Mouse (Mus musculus) heart, embryonic 11.5 days (tissue): Measurements from ENCODE around the gene S100a5. TPM values are rescaled to one million over a fixed set of nuclear protein-coding genes. Genes with fewer than 3 reads are reported as not detected.

Source experiments
- ATAC-seq: fragments of 200-750 bp; cut with Nextera tagmentation; replicated peaks from 2 replicates; pipeline ENCODE4 v1.8.0; 2017; ENCODE audit warnings: moderate library complexity; ENCODE audit not compliant: insufficient number of reproducible peaks, low FRiP score, low TSS enrichment
- H3K27ac ChIP-seq: fragments of 300-500 bp; sonication (generic); 2 replicates; pipeline ENCODE4 v1.5.1; 2014; ENCODE audit warnings: mild to moderate bottlenecking, low read depth, low read length
- H3K27me3 ChIP-seq: fragments of 300-500 bp; sonication (generic); 2 replicates; pipeline ENCODE4 v1.6.1; 2014; ENCODE audit warnings: mild to moderate bottlenecking, low read length, mixed read lengths; ENCODE audit not compliant: control insufficient read depth, insufficient read depth
- H3K36me3 ChIP-seq: fragments of 300-500 bp; sonication (generic); 2 replicates; pipeline ENCODE4 v1.6.1; 2014; ENCODE audit warnings: mild to moderate bottlenecking, low read length, moderate library complexity, mixed read lengths; ENCODE audit not compliant: control insufficient read depth, insufficient read depth
- H3K4me1 ChIP-seq: fragments of 300-500 bp; sonication (generic); 2 replicates; pipeline ENCODE4 v1.6.1; 2014; ENCODE audit warnings: low read length; ENCODE audit not compliant: control insufficient read depth, insufficient read depth
- H3K4me2 ChIP-seq: fragments of 300-500 bp; sonication (generic); 2 replicates; pipeline ENCODE4 v1.6.1; 2014; ENCODE audit warnings: mild to moderate bottlenecking, moderate library complexity
- H3K4me3 ChIP-seq: fragments of 300-500 bp; sonication (generic); 2 replicates; pipeline ENCODE4 v1.5.1; 2014; ENCODE audit warnings: low read depth, low read length
- H3K9ac ChIP-seq: fragments of 300-500 bp; sonication (generic); 2 replicates; pipeline ENCODE4 v1.6.1; 2014; ENCODE audit warnings: mild to moderate bottlenecking, low read depth, low read length, moderate library complexity
- H3K9me3 ChIP-seq: fragments of 300-500 bp; sonication (generic); replicated peaks from 2 replicates; pipeline ENCODE4 v1.6.1; 2016; ENCODE audit warnings: low read length; ENCODE audit not compliant: control insufficient read depth
- WGBS: fragments of 180-500 bp; shearing (Covaris S2); extraction: QIAGEN DNeasy Blood & Tissue Kit; methylation state at CpG from one replicate; pipeline ENCODE4 v1.1.7; 2014; ENCODE audit not compliant: insufficient replicate concordance; 5-methylcytosine and 5-hydroxymethylcytosine counted together
- polyA plus RNA-seq: library from polyadenylated mRNA; unstranded; fragments of >200 nt; fragmentation: Nextera tagmentation; extraction: Ambion mirVana; gene quantifications from 2 replicates; pipeline ENCODE4 v1.2.1, GENCODE M21; 2014

Gene S100a5
- polyA plus RNA-seq, 1 experiment from 2014 or later: not detected

GRCm38 (mm10) chr3:90621552-90621951, 13.2 kb downstream of the S100a5 start:
- Histone ChIP-seq H3K4me1 (no peaks in the 10 kb centered on the region), H3K4me3 (no peak overlapping the region), H3K36me3 (no peaks in the 10 kb centered on the region), H3K4me2 (no peak overlapping the region), H3K27me3 (no peaks in the 10 kb centered on the region), H3K9me3 (no peaks in the 10 kb centered on the region), H3K27ac (no peak overlapping the region), H3K9ac (no peak overlapping the region)
- WGBS: 43% methylated on average over 7 of the region's 7 CpGs
- no peak for ATAC-seq

GRCm38 (mm10) chr3:90623435-90624071, 15.2 kb downstream of the S100a5 start:
- no peaks in the 10 kb centered on the region for H3K4me1 ChIP-seq
- no peaks in the 10 kb centered on the region for H3K27me3 ChIP-seq
- ATAC-seq: no peak
- no peak overlapping the region for H3K9ac ChIP-seq
- H3K9me3 ChIP-seq: no peaks in the 10 kb centered on the region
- no peak overlapping the region for H3K4me3 ChIP-seq
- 23% methylated on average over 2 of the region's 2 CpGs for WGBS
- H3K36me3 ChIP-seq: no peaks in the 10 kb centered on the region
- H3K27ac ChIP-seq: no peak overlapping the region
- no peak overlapping the region for H3K4me2 ChIP-seq

GRCm38 (mm10) chr3:90625496-90625895, 17.2 kb downstream of the S100a5 start:
- no peaks in the 10 kb centered on the region for H3K36me3 ChIP-seq
- no peaks in the 10 kb centered on the region for H3K27me3 ChIP-seq
- H3K4me2 ChIP-seq: no peak overlapping the region
- H3K27ac ChIP-seq: no peak overlapping the region
- no peak overlapping the region for H3K9ac ChIP-seq
- no peaks in the 10 kb centered on the region for H3K9me3 ChIP-seq
- H3K4me1 ChIP-seq: no peaks in the 10 kb centered on the region
- ATAC-seq: no peak
- H3K4me3 ChIP-seq: no peak overlapping the region
- 71% methylated on average over 5 of the region's 5 CpGs for WGBS

DNA sequence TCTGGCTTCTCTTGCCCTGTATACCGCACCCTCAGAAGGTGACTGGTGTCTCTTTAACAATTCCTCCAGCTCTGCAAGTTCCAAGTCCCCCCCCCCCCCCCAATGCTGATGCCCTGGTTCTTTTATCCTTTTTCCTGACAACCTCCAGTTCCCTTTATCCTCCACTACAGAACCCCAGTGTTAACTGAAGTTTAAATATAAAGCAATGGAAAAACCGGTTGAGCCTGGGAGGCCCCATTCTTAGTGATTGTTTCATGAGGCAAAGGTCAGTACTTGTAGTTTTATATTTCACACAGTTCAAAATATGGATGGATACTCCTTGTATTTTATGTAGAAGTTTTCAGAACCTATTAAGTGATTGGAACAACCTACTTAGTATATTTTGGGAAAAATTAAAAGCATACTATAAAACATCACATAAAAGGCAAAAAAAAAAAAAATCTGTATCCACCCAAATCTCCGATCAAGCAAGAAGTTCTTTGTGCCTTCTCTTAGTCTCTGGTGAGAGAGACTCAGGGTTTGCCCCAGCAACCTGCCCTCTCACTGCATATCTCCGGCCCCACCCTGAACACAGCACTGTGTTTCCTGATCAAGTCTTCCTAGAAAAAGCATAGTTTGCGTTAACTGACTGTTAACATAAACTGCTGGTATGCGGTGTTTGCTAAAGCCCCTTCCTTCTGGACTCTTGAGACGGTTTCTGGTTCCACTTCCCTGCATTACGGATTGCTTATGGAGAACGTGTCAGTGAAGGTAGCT, 18.1 kb downstream of the S100a5 start:
- ATAC-seq: no peak
- WGBS: 68% methylated on average over 9 of the region's 9 CpGs
- no peaks in the 10 kb centered on the region for H3K27me3 ChIP-seq
- no peak overlapping the region for H3K4me2 ChIP-seq
- no peaks in the 10 kb centered on the region for H3K36me3 ChIP-seq
- H3K4me1 ChIP-seq: no peaks in the 10 kb centered on the region
- no peak overlapping the region for H3K4me3 ChIP-seq
- H3K9me3 ChIP-seq: no peaks in the 10 kb centered on the region
- no peak overlapping the region for H3K27ac ChIP-seq
- H3K9ac ChIP-seq: no peak overlapping the region

- Histone ChIP-seq H3K4me1 (no peaks in the 10 kb centered on the region), H3K36me3 (no peaks in the 10 kb centered on the region), H3K4me3 (no peak overlapping the region), H3K27me3 (no peaks in the 10 kb centered on the region), H3K4me2 (no peak overlapping the region), H3K27ac (no peak overlapping the region), H3K9ac (no peak overlapping the region), H3K9me3 (no peaks in the 10 kb centered on the region)
- no peak for ATAC-seq
- 89% methylated on average over 5 of the region's 5 CpGs for WGBS
Measured at GRCm38 (mm10) chr3:90627366-90627765, 19.0 kb downstream of the S100a5 start.

DNA sequence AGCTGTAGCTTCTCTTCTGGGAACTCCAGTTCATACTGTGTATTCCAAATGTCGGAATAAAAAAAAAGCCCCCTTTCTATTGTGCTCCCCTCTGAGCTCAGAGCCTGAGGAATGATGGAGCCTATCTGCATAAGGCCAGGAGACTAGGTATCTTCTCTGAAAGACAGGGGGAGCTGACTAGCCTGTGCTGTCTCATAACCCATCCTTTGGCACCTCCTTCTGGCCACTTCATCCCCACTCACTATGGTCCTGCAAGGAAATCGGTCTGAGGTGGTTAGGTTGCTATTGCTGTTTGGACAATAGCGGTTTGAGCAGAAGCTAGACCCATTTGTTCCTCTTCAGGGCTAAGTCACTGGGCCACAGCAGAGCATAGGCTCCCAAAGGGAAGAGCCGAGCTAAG, 19.5 kb downstream of the S100a5 start:
- Histone ChIP-seq H3K27ac (no peak overlapping the region), H3K36me3 (no peaks in the 10 kb centered on the region), H3K4me1 (no peaks in the 10 kb centered on the region), H3K9ac (no peak overlapping the region), H3K4me2 (no peak overlapping the region), H3K4me3 (no peak overlapping the region), H3K27me3 (no peaks in the 10 kb centered on the region), H3K9me3 (no peaks in the 10 kb centered on the region)
- 53% methylated on average over 4 of the region's 4 CpGs for WGBS
- no peak for ATAC-seq

- Histone ChIP-seq H3K27ac (no peak overlapping the region), H3K4me2 (no peak overlapping the region), H3K9me3 (no peaks in the 10 kb centered on the region), H3K27me3 (no peaks in the 10 kb centered on the region), H3K36me3 (no peaks in the 10 kb centered on the region), H3K4me1 (no peaks in the 10 kb centered on the region), H3K9ac (no peak overlapping the region), H3K4me3 (no peak overlapping the region)
- no peak for ATAC-seq
- WGBS: 67% methylated on average over 2 of the region's 2 CpGs
Measured at GRCm38 (mm10) chr3:90629298-90629697, 21.0 kb downstream of the S100a5 start.

DNA sequence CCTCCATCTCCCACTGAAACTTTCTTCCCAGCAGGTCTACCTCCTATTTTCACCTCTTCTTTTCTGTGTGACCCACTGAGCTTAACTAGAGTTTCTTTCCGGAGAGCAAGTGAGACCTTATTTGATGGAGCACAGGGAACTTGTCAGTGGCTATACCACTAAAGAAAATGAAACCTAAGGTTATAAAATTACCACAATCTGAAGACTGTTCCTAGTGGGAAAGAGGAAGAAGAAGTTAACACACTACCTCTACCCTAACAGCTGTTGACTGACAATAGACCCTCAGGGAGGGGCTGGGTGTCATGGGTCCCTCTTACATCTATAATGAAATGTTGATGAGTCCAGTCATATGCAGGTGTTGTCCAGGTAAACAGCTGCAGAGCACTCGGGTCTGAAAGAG, 23.7 kb downstream of the S100a5 start:
- H3K9me3 ChIP-seq: no peaks in the 10 kb centered on the region
- no peak for ATAC-seq
- H3K4me2 ChIP-seq: no peak overlapping the region
- no peak overlapping the region for H3K4me3 ChIP-seq
- H3K36me3 ChIP-seq: no peaks in the 10 kb centered on the region
- no peaks in the 10 kb centered on the region for H3K27me3 ChIP-seq
- H3K4me1 ChIP-seq: no peaks in the 10 kb centered on the region
- H3K27ac ChIP-seq: no peak overlapping the region
- 60% methylated on average over 2 of the region's 2 CpGs for WGBS
- no peak overlapping the region for H3K9ac ChIP-seq
